Mouse (Mus musculus) forebrain, postnatal 0 days (tissue): ENCODE data around the gene Cmtm3. TPM values are rescaled to one million over a fixed set of nuclear protein-coding genes. Genes with fewer than 3 reads are reported as not detected.

Experiments
- ATAC-seq: fragments of 200-750 bp; cut with Nextera tagmentation; 2 replicates; pipeline ENCODE4 v1.8.0; 2017; ENCODE audit warnings: mild to moderate bottlenecking, moderate library complexity
- DNase-seq: peaks from one replicate; pipeline ENCODE4 v3.0.0-alpha.2; 2015
- H3K27ac ChIP-seq: fragments of 300-500 bp; sonication (generic); 2 replicates; pipeline ENCODE4 v1.5.1; 2014; ENCODE audit warnings: low read depth, mild to moderate bottlenecking, antibody characterized with exemption, low read length, moderate library complexity, mixed read lengths
- H3K27me3 ChIP-seq: fragments of 300-500 bp; sonication (generic); 2 replicates; pipeline ENCODE4 v1.6.1; 2014; ENCODE audit warnings: mild to moderate bottlenecking, low read length, mixed read lengths; ENCODE audit not compliant: insufficient read depth
- H3K36me3 ChIP-seq: fragments of 300-500 bp; sonication (generic); 2 replicates; pipeline ENCODE4 v1.6.1; 2014; ENCODE audit warnings: mild to moderate bottlenecking, moderate library complexity; ENCODE audit not compliant: insufficient read depth
- H3K4me1 ChIP-seq: fragments of 300-500 bp; sonication (generic); 2 replicates; pipeline ENCODE4 v1.6.1; 2014; ENCODE audit warnings: antibody characterized with exemption; ENCODE audit not compliant: insufficient read depth
- H3K4me2 ChIP-seq: fragments of 300-500 bp; sonication (generic); 2 replicates; pipeline ENCODE4 v1.6.1; 2014; ENCODE audit warnings: low read depth, mild to moderate bottlenecking, moderate library complexity
- H3K4me3 ChIP-seq: fragments of 300-500 bp; sonication (generic); 2 replicates; pipeline ENCODE4 v1.5.1; 2014; ENCODE audit warnings: low read depth, low read length, mixed read lengths
- H3K9ac ChIP-seq: fragments of 300-500 bp; sonication (generic); 2 replicates; pipeline ENCODE4 v1.6.1; 2014; ENCODE audit warnings: mild to moderate bottlenecking
- H3K9me3 ChIP-seq: fragments of 300-500 bp; sonication (generic); 2 replicates; pipeline ENCODE4 v1.6.1; 2016; ENCODE audit warnings: low read length
- CTCF ChIP-seq: sonication (generic); IDR thresholded peaks from 2 replicates; pipeline ENCODE4 v1.5.1; 2016; ENCODE audit warnings: antibody characterized with exemption, control low read depth, low read depth
- WGBS: fragments of 180-500 bp; shearing (Covaris S2); extraction: QIAGEN DNeasy Blood & Tissue Kit; methylation state at CpG from one replicate; pipeline ENCODE4 v1.1.7; 2014; 5-methylcytosine and 5-hydroxymethylcytosine counted together
- polyA plus RNA-seq: library from polyadenylated mRNA; unstranded; fragments of >200 nt; fragmentation: Nextera tagmentation; extraction: Ambion mirVana; gene quantifications from 2 replicates; pipeline ENCODE4 v1.2.1, GENCODE M21; 2015
- total RNA-seq: library from RNA; depleted of rRNA; stranded (reverse); fragments of >200 nt; gene quantifications from 2 replicates; pipeline ENCODE4 v1.2.3, GENCODE M21; 2014

Gene Cmtm3
- total and polyA plus RNA-seq, 2 experiments from 2014 or later, result 22.0 to 34.4 TPM

DNA sequence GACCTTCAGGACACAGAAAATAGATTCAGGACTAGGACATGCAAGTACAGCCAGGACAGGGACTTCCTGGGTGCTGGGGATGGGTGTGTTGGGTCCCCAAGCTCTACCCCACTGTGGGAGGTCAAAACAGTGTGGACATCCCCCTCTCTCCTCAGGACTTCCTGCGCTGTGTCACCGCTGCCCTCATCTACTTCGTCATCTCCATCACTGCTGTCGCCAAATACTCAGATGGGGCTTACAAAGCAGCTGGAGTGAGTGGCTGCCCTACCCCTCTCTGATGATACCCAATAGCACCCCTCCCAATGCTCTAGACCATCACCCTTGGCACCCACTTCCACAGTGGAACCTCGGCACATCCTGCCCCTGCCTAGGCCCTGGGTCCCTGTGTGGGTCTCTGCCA lies 5.4 kb downstream of the Cmtm3 start:
- Histone ChIP-seq H3K4me1 (no peaks in the 10 kb centered on the region), H3K27ac (no peak overlapping the region), H3K4me3 (no peak overlapping the region), H3K9me3 (no peaks in the 10 kb centered on the region), H3K4me2 (no peak overlapping the region), H3K27me3 (no peaks in the 10 kb centered on the region), H3K9ac (no peak overlapping the region), H3K36me3 (peaks cover 11% of the 10 kb centered on the region)
- 87% methylated on average over 5 of the region's 5 CpGs for WGBS
- no peak for DNase-seq
- no peak for ATAC-seq
- TF ChIP-seq CTCF, result no peak

DNA sequence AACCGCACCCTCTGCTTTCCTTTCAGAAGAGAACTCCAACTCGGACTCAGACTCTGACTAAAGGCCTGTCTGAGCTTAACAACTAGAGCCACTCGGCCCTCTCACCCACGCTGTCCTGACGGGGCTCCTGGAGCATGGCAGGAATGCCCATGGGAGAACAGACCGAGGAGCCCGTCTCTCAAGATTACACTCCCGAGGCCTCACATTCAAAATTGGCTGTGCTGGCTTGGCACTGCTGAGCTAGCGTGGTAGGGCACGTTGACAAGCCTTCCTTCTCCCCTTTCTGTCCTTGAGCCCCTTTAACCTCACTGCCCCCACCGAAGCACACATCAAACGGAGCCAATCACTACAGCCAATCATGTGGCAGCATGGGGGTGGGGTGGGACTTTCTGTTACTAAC lies 7.5 kb downstream of the Cmtm3 start:
- TF ChIP-seq CTCF, result no peak
- ATAC-seq, result no peak
- 64% methylated on average over 12 of the region's 12 CpGs for WGBS

DNA sequence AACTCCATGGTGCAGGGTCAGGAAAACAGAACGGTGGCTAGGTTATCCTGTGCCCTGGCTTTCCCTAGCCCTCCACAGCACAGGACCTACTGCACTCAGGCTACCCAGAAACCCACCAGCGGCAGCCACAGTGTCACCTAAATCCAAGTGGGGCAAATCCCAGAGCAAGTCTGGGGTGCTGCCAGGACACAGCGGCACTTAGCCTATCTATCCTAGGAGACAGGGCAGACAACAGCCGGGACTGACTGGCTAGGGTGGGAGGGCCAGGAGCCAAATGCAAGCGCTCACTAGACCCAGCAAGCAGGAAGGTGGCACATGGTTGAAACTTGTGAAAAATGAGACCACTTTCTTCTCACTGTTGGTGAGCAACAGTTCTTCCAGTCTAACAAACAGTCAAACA lies 9.8 kb downstream of the Cmtm3 start:
- ATAC-seq, result no peak

More for the DNA sequence above, 7.5 kb downstream of the Cmtm3 start:
- Histone ChIP-seq H3K9ac (no peak overlapping the region), H3K27me3 (no peaks in the 10 kb centered on the region), H3K4me1 (no peaks in the 10 kb centered on the region), H3K4me2 (no peak overlapping the region), H3K27ac (no peak overlapping the region), H3K4me3 (no peak overlapping the region), H3K36me3 (peaks cover 13% of the 10 kb centered on the region), H3K9me3 (no peaks in the 10 kb centered on the region)
- DNase-seq, result no peak

DNA sequence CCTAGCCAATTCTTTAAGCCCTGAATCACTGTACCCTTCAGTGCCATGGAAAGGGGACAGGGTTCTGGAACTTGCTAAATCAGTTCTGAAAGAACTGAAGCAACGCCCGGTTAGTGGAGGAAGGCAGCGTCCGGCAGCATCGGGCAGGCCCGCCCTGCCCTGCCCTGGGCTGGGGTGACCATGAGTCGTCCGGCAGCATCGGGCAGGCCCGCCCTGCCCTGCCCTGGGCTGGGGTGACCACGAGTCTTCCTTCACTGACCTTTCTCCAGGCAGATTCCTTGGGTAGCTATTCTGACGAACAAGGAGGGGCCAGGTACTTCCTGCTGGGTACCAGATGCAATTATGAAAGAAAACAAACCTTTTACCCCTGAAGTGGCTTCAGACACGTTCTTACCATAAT lies 10.8 kb downstream of the Cmtm3 start:
- Histone ChIP-seq H3K4me3 (no peak overlapping the region), H3K27ac (no peak overlapping the region), H3K9ac (no peak overlapping the region), H3K4me2 (no peak overlapping the region), H3K27me3 (no peaks in the 10 kb centered on the region), H3K36me3 (peaks cover 22% of the 10 kb centered on the region), H3K9me3 (no peaks in the 10 kb centered on the region), H3K4me1 (no peaks in the 10 kb centered on the region)
- TF ChIP-seq CTCF, result no peak
- 88% methylated on average over 13 of the region's 13 CpGs for WGBS
- ATAC-seq (no peak), DNase-seq (no peak)

More for the DNA sequence above, 9.8 kb downstream of the Cmtm3 start:
- Histone ChIP-seq H3K27ac (no peak overlapping the region), H3K4me3 (no peak overlapping the region), H3K36me3 (peaks cover 13% of the 10 kb centered on the region), H3K4me1 (no peaks in the 10 kb centered on the region), H3K4me2 (no peak overlapping the region), H3K9ac (no peak overlapping the region), H3K27me3 (no peaks in the 10 kb centered on the region), H3K9me3 (no peaks in the 10 kb centered on the region)
- DNase-seq, result no peak
- WGBS, result 74% methylated on average over 5 of the region's 5 CpGs
- no peak for TF ChIP-seq CTCF

DNA sequence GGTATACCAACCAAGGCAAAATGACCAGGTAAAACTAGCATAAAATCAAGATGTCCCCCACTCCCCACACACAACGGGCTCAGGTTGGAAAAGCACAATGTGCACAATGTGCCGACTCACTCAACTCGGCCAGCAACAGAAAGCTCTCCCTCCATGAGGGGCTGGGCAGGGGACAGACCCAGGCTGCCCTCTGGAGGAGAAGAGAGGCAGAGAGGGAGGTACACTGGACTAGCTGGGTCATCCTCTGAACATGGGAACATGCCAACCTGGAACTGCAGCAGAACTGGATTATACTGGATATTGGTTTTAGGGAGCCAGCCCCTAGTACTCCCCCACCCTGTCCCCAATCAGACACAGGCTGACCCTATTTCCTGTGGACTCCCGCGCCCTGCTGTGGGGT lies 14.0 kb downstream of the Cmtm3 start:
- H3K4me3 ChIP-seq, result no peak overlapping the region
- DNase-seq (no peak), ATAC-seq (peak; percentile 78; the same call in 1 of the 2 replicates)
- H3K9ac ChIP-seq, result no peak overlapping the region
- WGBS, result 53% methylated on average over 5 of the region's 5 CpGs
- TF ChIP-seq CTCF, result peak; percentile 52
- no peaks in the 10 kb centered on the region for H3K9me3 ChIP-seq
- no peaks in the 10 kb centered on the region for H3K4me1 ChIP-seq
- no peaks in the 10 kb centered on the region for H3K27me3 ChIP-seq
- H3K36me3 ChIP-seq, result peaks cover 27% of the 10 kb centered on the region
- H3K27ac ChIP-seq, result no peak overlapping the region
- H3K4me2 ChIP-seq, result no peak overlapping the region

DNA sequence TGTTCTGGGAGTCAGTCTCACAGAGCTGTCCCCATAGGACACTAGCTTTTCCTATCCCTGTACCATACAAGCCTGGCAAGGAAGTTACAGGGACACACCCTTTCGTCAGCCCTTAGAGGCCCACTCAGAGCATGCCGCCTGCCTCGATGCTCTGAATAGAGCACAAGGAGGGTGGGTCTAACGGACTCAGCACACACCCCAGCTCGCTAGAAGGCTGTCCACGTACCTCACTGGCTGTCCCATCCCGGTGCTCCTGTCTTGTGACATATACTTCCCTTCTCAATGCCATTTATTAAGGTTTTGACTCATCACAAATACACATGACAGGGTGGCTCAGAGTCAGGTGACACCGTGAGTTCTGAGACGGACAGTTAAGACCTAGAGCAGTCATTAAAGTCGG lies 15.3 kb downstream of the Cmtm3 start:
- no peak overlapping the region for H3K4me2 ChIP-seq
- no peaks in the 10 kb centered on the region for H3K9me3 ChIP-seq
- DNase-seq (no peak), ATAC-seq (no peak)
- 94% methylated on average over 10 of the region's 10 CpGs for WGBS
- no peaks in the 10 kb centered on the region for H3K27me3 ChIP-seq
- H3K4me3 ChIP-seq, result no peak overlapping the region
- no peak overlapping the region for H3K27ac ChIP-seq
- H3K4me1 ChIP-seq, result no peaks in the 10 kb centered on the region
- no peak overlapping the region for H3K9ac ChIP-seq
- no peak for TF ChIP-seq CTCF
- peaks cover 22% of the 10 kb centered on the region for H3K36me3 ChIP-seq

DNA sequence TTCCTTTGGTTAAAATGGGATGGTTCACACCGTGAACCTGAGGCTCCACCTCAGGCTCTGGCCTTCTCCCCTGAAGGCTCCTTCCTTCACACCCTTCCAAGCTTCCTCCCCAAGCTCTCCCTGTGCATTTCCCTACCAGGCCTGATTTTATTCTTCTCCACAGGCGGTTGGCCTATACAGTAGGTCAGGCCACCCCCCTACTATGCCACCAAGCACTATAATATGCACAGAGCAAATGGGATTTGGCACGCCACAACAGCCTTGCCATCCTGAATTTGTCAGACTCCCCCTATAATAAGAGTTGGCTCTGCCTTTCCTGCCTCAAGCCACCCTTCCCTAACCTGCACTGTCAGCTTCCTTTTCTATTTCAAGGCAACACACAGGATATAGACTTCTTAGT lies 19.4 kb downstream of the Cmtm3 start:
- DNase-seq, result no peak
- WGBS, result 83% methylated on average over 3 of the region's 3 CpGs
- ATAC-seq, result no peak
- Histone ChIP-seq H3K36me3 (peaks cover 20% of the 10 kb centered on the region), H3K4me3 (no peak overlapping the region), H3K4me1 (no peaks in the 10 kb centered on the region), H3K27ac (no peak overlapping the region), H3K9ac (no peak overlapping the region), H3K27me3 (no peaks in the 10 kb centered on the region), H3K4me2 (no peak overlapping the region), H3K9me3 (no peaks in the 10 kb centered on the region)
- no peak for TF ChIP-seq CTCF
